29 mouse cellular contexts compared by ENCODE assay signal in genomic region chr13:102275296-102275695, GRCm38 (mm10).
DNase-seq lines count a peak whose midpoint lies in the region; ATAC-seq and TF ChIP-seq lines count a peak whose summit lies in the region.
"Had no signal": no experiment of that assay in that cellular context is flagged by ENCODE, and none has a peak within 500 bp of the region (broad histone marks: within the 10 kb centered on the region; RNA-seq: fewer than 3 reads in every experiment).

No protein-coding gene starts in this region.

- peak; percentile 30 for DNase-seq in gastrocnemius, adult 2 months
- no peak for DNase-seq in gastrocnemius, postnatal 14 days
- peak; percentile 26 to 64 for DNase-seq in heart, adult 18-20 months
- DNase-seq in heart, postnatal 25 days (ENCODE audit: low spot score), result peak; percentile 6
- no peak for DNase-seq in heart, postnatal 4 days
- peak; percentile 54 for DNase-seq in adipocyte (ENCODE audit: low spot score)
- DNase-seq: adrenal gland, adult 8-10 months; adrenal gland, postnatal 25 days; B cell, adult 2 months; cerebellum, adult 11-12 months; cerebellum, adult 8-10 months; cerebellum, postnatal 10 days; cerebellum, postnatal 36 days; embryo, embryonic 11 days; heart, postnatal 36 days; kidney, adult 18-20 months had no signal

- H3K4me3 ChIP-seq in gastrocnemius, adult 2 months, result no peak overlapping the region
- no peak overlapping the region for H3K4me3 ChIP-seq in heart, embryonic 11.5 days (ENCODE audit: low read depth, low read length)
- H3K4me3 ChIP-seq: embryonic facial prominence, embryonic 10.5 days; embryonic facial prominence, embryonic 13.5 days; erythroblast, embryonic 14.5 days; forebrain, embryonic 12.5 days; forebrain, embryonic 15.5 days; heart, embryonic 10.5 days; heart, embryonic 15.5 days had no signal

- H3K27me3 ChIP-seq in heart, embryonic 11.5 days (ENCODE audit: control insufficient read depth, insufficient read depth, low read length), result no peaks in the 10 kb centered on the region
- H3K27me3 ChIP-seq: embryonic facial prominence, embryonic 13.5 days; forebrain, embryonic 12.5 days; forebrain, embryonic 15.5 days; heart, embryonic 15.5 days had no signal

- H3K4me1 ChIP-seq in heart, embryonic 11.5 days (ENCODE audit: control insufficient read depth, insufficient read depth, low read length), result no peaks in the 10 kb centered on the region
- H3K4me1 ChIP-seq: embryonic facial prominence, embryonic 10.5 days; embryonic facial prominence, embryonic 13.5 days; forebrain, embryonic 12.5 days; forebrain, embryonic 15.5 days; heart, embryonic 10.5 days; heart, embryonic 15.5 days had no signal

- no peaks in the 10 kb centered on the region for H3K36me3 ChIP-seq in heart, embryonic 11.5 days (ENCODE audit: control insufficient read depth, insufficient read depth, low read length)
- H3K36me3 ChIP-seq: embryonic facial prominence, embryonic 10.5 days; embryonic facial prominence, embryonic 13.5 days; forebrain, embryonic 12.5 days; forebrain, embryonic 15.5 days; heart, embryonic 10.5 days; heart, embryonic 15.5 days had no signal

- H3K4me2 ChIP-seq in heart, embryonic 11.5 days, result no peak overlapping the region
- H3K4me2 ChIP-seq: embryonic facial prominence, embryonic 13.5 days; forebrain, embryonic 12.5 days; forebrain, embryonic 15.5 days; heart, embryonic 15.5 days; hindbrain, embryonic 14.5 days had no signal

- H3K9ac ChIP-seq in heart, embryonic 11.5 days (ENCODE audit: low read depth, low read length), result no peak overlapping the region
- H3K9ac ChIP-seq: embryonic facial prominence, embryonic 13.5 days; forebrain, embryonic 12.5 days; forebrain, embryonic 15.5 days; heart, embryonic 15.5 days; hindbrain, embryonic 14.5 days had no signal

- intact Hi-C loops in gastrocnemius, adult 2 months (cut with DNase I), result no loop called here
- intact Hi-C loops in gastrocnemius, postnatal 14 days (cut with DNase I; ENCODE audit: low total_unique reads), result no loop called here
- intact Hi-C loops in heart, postnatal 25 days (cut with DNase I), result no loop called here

- H3K9me3 ChIP-seq in heart, embryonic 11.5 days (replicated peaks; ENCODE audit: control insufficient read depth, low read length), result no peaks in the 10 kb centered on the region
- H3K9me3 ChIP-seq: embryonic facial prominence, embryonic 10.5 days; embryonic facial prominence, embryonic 13.5 days; forebrain, embryonic 12.5 days; forebrain, embryonic 15.5 days; heart, embryonic 10.5 days; heart, embryonic 15.5 days had no signal

- 81% methylated on average over 2 of the region's 2 CpGs for WGBS in heart, embryonic 11.5 days (ENCODE audit: insufficient replicate concordance)

- TF ChIP-seq CTCF in gastrocnemius, adult 2 months (IDR thresholded peaks at IDR 0.05), result no peak

- no peak for ATAC-seq in heart, embryonic 11.5 days (replicated peaks; ENCODE audit: insufficient number of reproducible peaks, low FRiP score, low TSS enrichment)
- ATAC-seq in CD4-positive, CD25-positive, alpha-beta regulatory T cell, adult 4 months, result no peak
- ATAC-seq: forebrain, embryonic 15.5 days; hindbrain, postnatal 0 days; inflammation-experienced regulatory T-cells, adult 6 months; intestine, embryonic 16.5 days had no signal

- peak overlapping the region; percentile 75 for H3K27ac ChIP-seq in gastrocnemius, adult 2 months
- H3K27ac ChIP-seq in heart, embryonic 11.5 days (ENCODE audit: low read depth, low read length), result no peak overlapping the region
- H3K27ac ChIP-seq: embryonic facial prominence, embryonic 10.5 days; embryonic facial prominence, embryonic 13.5 days; forebrain, embryonic 12.5 days; forebrain, embryonic 15.5 days; heart, embryonic 10.5 days; heart, embryonic 15.5 days; hindbrain, embryonic 14.5 days; hindbrain, postnatal 0 days had no signal

Comparison
In these comparisons a context has a peak if more than half of its experiments do, and no peak if none do; other contexts are left out.
1. DNase-seq: peak in gastrocnemius, adult 2 months (single experiment), heart, adult 18-20 months (2 of 2), heart, postnatal 25 days (single experiment) and adipocyte (single experiment); none in gastrocnemius, postnatal 14 days (single experiment) and heart, postnatal 4 days (single experiment).